16 mouse cellular contexts compared by ENCODE assay signal in genomic region chr6:100387042-100387441, GRCm38 (mm10).
DNase-seq lines count a peak whose midpoint lies in the region; ATAC-seq lines count a peak whose summit lies in the region.
"Had no signal": no experiment of that assay in that cellular context is flagged by ENCODE, and none has a peak within 500 bp of the region (broad histone marks: within the 10 kb centered on the region; RNA-seq: fewer than 3 reads in every experiment).

No protein-coding gene starts in this region.

- no peak overlapping the region for H3K4me2 ChIP-seq in kidney, embryonic 16.5 days (replicated peaks; ENCODE audit: low read depth, low read length)
- no peak overlapping the region for H3K4me2 ChIP-seq in embryonic facial prominence, embryonic 15.5 days (replicated peaks)
- H3K4me2 ChIP-seq in stomach, embryonic 14.5 days (replicated peaks; ENCODE audit: low read depth, low read length), result no peak overlapping the region; the same call in 1 of the 2 replicates
- H3K4me2 ChIP-seq: embryonic facial prominence, embryonic 13.5 days; midbrain, embryonic 13.5 days; neural tube, embryonic 12.5 days had no signal

- WGBS in kidney, embryonic 16.5 days, result 4% methylated on average over 5 of the region's 5 CpGs
- 16% methylated on average over 5 of the region's 5 CpGs for WGBS in embryonic facial prominence, embryonic 15.5 days
- WGBS in stomach, embryonic 14.5 days, result 14% methylated on average over 5 of the region's 5 CpGs

- no peak for DNase-seq in kidney, adult 8-10 months
- DNase-seq in adipocyte (ENCODE audit: low spot score), result peak; percentile 35
- DNase-seq in ovary, postnatal 14 days (ENCODE audit: low spot score), result no peak
- DNase-seq: cerebellum, adult 18-20 months; forebrain, postnatal 0 days; heart, postnatal 4 days; kidney, postnatal 10 days; thymus, postnatal 25 days had no signal

- no peaks in the 10 kb centered on the region for H3K27me3 ChIP-seq in kidney, embryonic 16.5 days (ENCODE audit: insufficient read depth, low read length)
- no peaks in the 10 kb centered on the region for H3K27me3 ChIP-seq in embryonic facial prominence, embryonic 15.5 days
- no peaks in the 10 kb centered on the region for H3K27me3 ChIP-seq in stomach, embryonic 14.5 days (ENCODE audit: control insufficient read depth, insufficient read depth, low read length)
- H3K27me3 ChIP-seq: neural tube, embryonic 12.5 days had no signal

- H3K9ac ChIP-seq in kidney, embryonic 16.5 days (replicated peaks; ENCODE audit: low read length), result no peak overlapping the region
- H3K9ac ChIP-seq in embryonic facial prominence, embryonic 15.5 days, result no peak overlapping the region
- H3K9ac ChIP-seq in stomach, embryonic 14.5 days (replicated peaks; ENCODE audit: low read depth, low read length), result no peak overlapping the region
- H3K9ac ChIP-seq: forebrain, postnatal 0 days; liver, embryonic 14.5 days; midbrain, embryonic 13.5 days; neural tube, embryonic 12.5 days had no signal

- peak; percentile 55; the same call in 1 of the 2 replicates for ATAC-seq in kidney, embryonic 16.5 days (ENCODE audit: low FRiP score, low TSS enrichment)
- no peak for ATAC-seq in embryonic facial prominence, embryonic 15.5 days (ENCODE audit: insufficient number of reproducible peaks, low FRiP score, low TSS enrichment, low read depth)
- no peak for ATAC-seq in stomach, embryonic 14.5 days (ENCODE audit: insufficient number of reproducible peaks, insufficient read depth, low FRiP score, low read depth)
- ATAC-seq in activated CD4-positive, CD25-positive, alpha-beta regulatory T cell, adult 4 months, result no peak
- ATAC-seq: forebrain, postnatal 0 days; midbrain, embryonic 13.5 days had no signal

- H3K36me3 ChIP-seq in kidney, embryonic 16.5 days (ENCODE audit: insufficient read depth, low read length), result no peaks in the 10 kb centered on the region
- H3K36me3 ChIP-seq in embryonic facial prominence, embryonic 15.5 days, result no peaks in the 10 kb centered on the region
- no peaks in the 10 kb centered on the region for H3K36me3 ChIP-seq in stomach, embryonic 14.5 days (ENCODE audit: control insufficient read depth, insufficient read depth, low read length)
- H3K36me3 ChIP-seq: embryonic facial prominence, embryonic 13.5 days; midbrain, embryonic 13.5 days; neural tube, embryonic 12.5 days had no signal

- H3K4me3 ChIP-seq in kidney, embryonic 16.5 days (ENCODE audit: low read length), result no peak overlapping the region
- no peak overlapping the region for H3K4me3 ChIP-seq in embryonic facial prominence, embryonic 15.5 days (replicated peaks)
- no peak overlapping the region for H3K4me3 ChIP-seq in stomach, embryonic 14.5 days (ENCODE audit: low read depth, low read length)
- H3K4me3 ChIP-seq: embryonic facial prominence, embryonic 13.5 days; midbrain, embryonic 13.5 days; neural tube, embryonic 12.5 days had no signal

- H3K4me1 ChIP-seq in kidney, embryonic 16.5 days (ENCODE audit: insufficient read depth, low read length), result 0 out of 2 replicates have a peak, but pooled peaks cover 6% of the 10 kb centered on the region
- peaks cover 16% of the 10 kb centered on the region for H3K4me1 ChIP-seq in embryonic facial prominence, embryonic 15.5 days
- 0 out of 2 replicates have a peak, but pooled peaks cover 3% of the 10 kb centered on the region for H3K4me1 ChIP-seq in stomach, embryonic 14.5 days (ENCODE audit: control insufficient read depth, insufficient read depth, low read length)
- H3K4me1 ChIP-seq: midbrain, embryonic 13.5 days; neural tube, embryonic 12.5 days had no signal

- no peak overlapping the region for H3K27ac ChIP-seq in kidney, embryonic 16.5 days (ENCODE audit: low read length)
- H3K27ac ChIP-seq in embryonic facial prominence, embryonic 15.5 days (replicated peaks), result 0 out of 2 replicates have a peak overlapping the region, but pooled peaks have one; percentile 55
- peak overlapping the region; percentile 48 for H3K27ac ChIP-seq in stomach, embryonic 14.5 days (ENCODE audit: low read length)
- H3K27ac ChIP-seq: embryonic facial prominence, embryonic 13.5 days; liver, embryonic 14.5 days; midbrain, embryonic 13.5 days; neural tube, embryonic 12.5 days had no signal

- H3K9me3 ChIP-seq in kidney, embryonic 16.5 days (ENCODE audit: low read length), result no peaks in the 10 kb centered on the region
- no peaks in the 10 kb centered on the region for H3K9me3 ChIP-seq in embryonic facial prominence, embryonic 15.5 days (replicated peaks)
- no peaks in the 10 kb centered on the region for H3K9me3 ChIP-seq in stomach, embryonic 14.5 days (ENCODE audit: control insufficient read depth, low read depth, low read length)
- H3K9me3 ChIP-seq: neural tube, embryonic 12.5 days had no signal
